Mouse (Mus musculus): ENCODE measurements around the gene Pck1.

Pck1 gene

GRCm38 (mm10) chr2:173173008-173173407, 20.2 kb downstream of the Pck1 start:
- no peak for DNase-seq (ENCODE audit: extremely low read depth, insufficient read length, low spot score)

GRCm38 (mm10) chr2:173173521-173174511, 21.0 kb downstream of the Pck1 start:
- no peak for DNase-seq (ENCODE audit: extremely low read depth, insufficient read length, low spot score)

- DNase-seq (ENCODE audit: extremely low read depth, insufficient read length, low spot score) = no peak
Measured at GRCm38 (mm10) chr2:173174569-173174968, 21.7 kb downstream of the Pck1 start.

GRCm38 (mm10) chr2:173175703-173176102, 22.9 kb downstream of the Pck1 start:
- no peak for DNase-seq (ENCODE audit: extremely low read depth, insufficient read length, low spot score)

- no peak for DNase-seq (ENCODE audit: extremely low read depth, insufficient read length, low spot score)
Measured at GRCm38 (mm10) chr2:173177481-173177880, 24.6 kb downstream of the Pck1 start.

- no peak for DNase-seq (ENCODE audit: extremely low read depth, insufficient read length, low spot score)
Measured at GRCm38 (mm10) chr2:173177951-173178350, 25.1 kb downstream of the Pck1 start.

GRCm38 (mm10) chr2:173179046-173179445, 26.2 kb downstream of the Pck1 start:
- DNase-seq (ENCODE audit: extremely low read depth, insufficient read length, low spot score) = no peak

- no peak for DNase-seq (ENCODE audit: extremely low read depth, insufficient read length, low spot score)
Measured at GRCm38 (mm10) chr2:173180026-173180425, 27.2 kb downstream of the Pck1 start.

- no peak for DNase-seq (ENCODE audit: extremely low read depth, insufficient read length, low spot score)
Measured at GRCm38 (mm10) chr2:173180721-173181388, 28.0 kb downstream of the Pck1 start.

- DNase-seq (ENCODE audit: extremely low read depth, insufficient read length, low spot score) = no peak
Measured at GRCm38 (mm10) chr2:173181486-173181885, 28.6 kb downstream of the Pck1 start.

GRCm38 (mm10) chr2:173181901-173182300, 29.1 kb downstream of the Pck1 start:
- no peak for DNase-seq (ENCODE audit: extremely low read depth, insufficient read length, low spot score)

GRCm38 (mm10) chr2:173182796-173183195, 29.9 kb downstream of the Pck1 start:
- no peak for DNase-seq (ENCODE audit: extremely low read depth, insufficient read length, low spot score)

- DNase-seq (ENCODE audit: extremely low read depth, insufficient read length, low spot score) = no peak
Measured at GRCm38 (mm10) chr2:173183311-173183710, 30.5 kb downstream of the Pck1 start.

- DNase-seq (ENCODE audit: extremely low read depth, insufficient read length, low spot score) = peak; percentile 35
Measured at GRCm38 (mm10) chr2:173183836-173184460, 31.1 kb downstream of the Pck1 start.

- no peak for DNase-seq (ENCODE audit: extremely low read depth, insufficient read length, low spot score)
Measured at GRCm38 (mm10) chr2:173184475-173185080, 31.7 kb downstream of the Pck1 start.

GRCm38 (mm10) chr2:173185282-173185681, 32.4 kb downstream of the Pck1 start:
- DNase-seq (ENCODE audit: extremely low read depth, insufficient read length, low spot score) = no peak

GRCm38 (mm10) chr2:173186047-173186943, 33.4 kb downstream of the Pck1 start:
- peak; percentile 62 for DNase-seq (ENCODE audit: extremely low read depth, insufficient read length, low spot score)

GRCm38 (mm10) chr2:173187182-173187855, 34.5 kb downstream of the Pck1 start:
- DNase-seq (ENCODE audit: extremely low read depth, insufficient read length, low spot score) = no peak

- no peak for DNase-seq (ENCODE audit: extremely low read depth, insufficient read length, low spot score)
Measured at GRCm38 (mm10) chr2:173194796-173195195, 41.9 kb downstream of the Pck1 start.

Data from 3134 (cell line).